Mouse (Mus musculus) heart, adult 9 months (tissue): Measurements from ENCODE around the gene Insl5.

Source experiments
- DNase-seq, 2 experiments: peaks; one replicate each; pipeline ENCODE4 v3.0.0; 2022; ENCODE audit warnings: low spot score in 2 of 2

Gene Insl5

DNA sequence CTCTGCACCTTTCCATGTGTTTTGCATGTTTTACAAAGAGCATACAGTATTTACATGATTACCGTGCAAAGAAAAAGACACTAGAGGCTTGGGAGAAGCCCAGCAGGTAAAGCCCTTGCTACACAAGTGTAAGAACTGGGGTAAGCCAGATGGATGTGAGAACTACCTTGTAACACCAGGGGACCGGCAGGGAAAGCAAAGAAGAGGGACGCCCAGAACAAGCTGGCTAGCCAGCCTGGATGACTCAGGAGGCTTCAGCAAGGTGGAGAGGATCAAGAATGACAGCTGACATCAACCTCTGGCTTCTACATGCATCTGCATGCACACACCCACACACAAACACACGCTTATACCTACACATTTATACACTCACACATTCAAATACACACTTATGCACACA is 36.6 kb downstream of the Insl5 start:
- no peak for DNase-seq

DNA sequence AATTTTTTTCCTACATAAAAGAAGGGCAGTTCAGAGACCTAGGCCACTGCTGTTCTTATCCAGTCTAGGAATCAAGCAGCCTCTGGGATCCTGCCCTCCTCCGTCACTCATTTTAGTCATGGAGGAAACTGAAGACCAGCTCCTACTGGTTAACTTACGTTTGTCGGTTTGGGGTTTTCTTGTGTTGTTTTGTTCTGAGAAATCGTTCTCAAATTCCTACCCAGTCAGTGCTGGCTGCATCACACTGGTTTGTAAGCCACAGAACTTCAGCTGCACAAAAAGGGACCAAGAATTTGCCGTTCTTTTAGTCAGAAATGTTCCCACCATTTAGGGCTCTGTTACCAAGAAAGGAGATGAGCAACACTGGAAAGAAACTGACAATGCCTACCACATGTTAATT is 37.3 kb downstream of the Insl5 start:
- no peak for DNase-seq

DNA sequence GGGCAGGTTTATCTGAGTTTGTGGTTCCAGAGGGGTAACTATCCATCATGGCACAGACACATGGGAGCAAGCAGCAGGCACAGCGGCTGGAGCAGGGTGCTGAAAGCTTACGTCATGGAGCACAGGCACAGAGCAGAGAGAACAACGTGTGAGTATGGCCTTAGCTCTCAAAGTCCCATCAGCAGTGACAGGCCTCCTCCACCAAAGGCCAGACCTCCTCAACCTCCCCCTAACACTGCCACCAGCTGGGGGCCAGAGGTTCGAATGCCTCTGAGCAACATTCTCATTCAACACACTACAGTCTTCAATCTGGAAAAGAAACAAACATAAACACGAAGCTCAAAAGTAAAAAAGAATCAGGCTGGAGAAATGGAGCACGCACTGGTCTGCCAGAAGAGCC is 38.1 kb downstream of the Insl5 start:
- no peak for DNase-seq

- DNase-seq = no peak
These were observed 38.9 kb downstream of the Insl5 start for GRCm38 (mm10) chr4:102987756-102988155.

DNA sequence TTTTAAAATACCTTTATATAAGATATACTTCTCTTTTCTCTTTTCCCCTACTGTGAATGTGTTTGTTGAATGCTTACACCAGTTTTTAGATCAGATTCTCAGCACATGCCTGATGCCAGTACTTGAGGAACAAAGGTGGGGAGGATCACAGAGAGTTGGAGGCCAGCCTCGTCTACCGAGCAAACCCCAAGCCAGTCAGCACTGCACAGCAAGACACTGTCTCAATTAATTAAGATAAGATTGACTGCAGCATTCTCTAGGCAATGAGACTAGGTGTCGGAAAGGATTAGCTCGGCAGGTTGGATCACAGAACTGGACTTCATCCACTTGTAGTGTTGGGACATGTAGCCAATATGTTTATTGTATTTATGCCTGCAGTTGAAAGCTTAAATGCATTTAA is 39.3 kb downstream of the Insl5 start:
- DNase-seq = no peak

DNA sequence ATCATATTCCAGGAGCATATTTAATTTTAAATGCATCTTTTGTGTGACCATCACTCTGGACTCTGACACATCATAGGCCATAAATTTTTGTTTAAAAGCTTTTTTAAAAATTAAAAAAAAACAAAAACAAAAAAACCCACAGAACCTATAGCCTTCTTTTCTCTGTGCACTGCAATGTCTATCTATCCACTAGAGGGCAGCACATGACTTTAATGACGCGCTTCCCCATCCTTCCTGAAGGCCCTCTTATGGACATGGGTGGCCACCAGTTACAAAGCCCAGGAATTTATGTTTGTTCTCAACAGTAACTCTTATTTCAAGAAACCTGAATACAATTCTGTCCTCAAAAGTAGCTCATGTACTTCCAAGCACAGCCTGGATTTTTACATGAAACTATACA is 39.7 kb downstream of the Insl5 start:
- DNase-seq = peak; percentile 13 to 25

DNA sequence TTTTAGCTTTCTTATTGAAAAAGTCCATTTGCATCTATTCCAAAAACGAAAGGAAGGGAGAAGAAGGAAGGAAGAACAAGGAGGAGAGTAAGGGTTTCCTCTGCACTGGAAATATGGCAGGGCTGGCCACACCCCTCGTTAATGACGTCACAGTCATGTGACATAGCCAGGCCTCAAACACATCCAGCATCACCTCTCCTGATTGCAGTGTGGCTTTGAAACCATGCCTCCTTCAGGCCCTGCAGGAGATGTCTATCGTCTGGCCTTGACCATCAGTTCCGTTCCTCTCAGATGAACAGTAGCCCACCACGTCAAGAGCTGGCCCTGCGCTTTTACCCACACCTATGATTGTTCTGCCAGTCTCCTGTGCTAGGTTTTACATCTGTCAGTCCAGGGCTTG is 40.5 kb downstream of the Insl5 start:
- no peak for DNase-seq

- DNase-seq = no peak
These were observed 44.9 kb downstream of the Insl5 start for GRCm38 (mm10) chr4:102981709-102982108.

DNA sequence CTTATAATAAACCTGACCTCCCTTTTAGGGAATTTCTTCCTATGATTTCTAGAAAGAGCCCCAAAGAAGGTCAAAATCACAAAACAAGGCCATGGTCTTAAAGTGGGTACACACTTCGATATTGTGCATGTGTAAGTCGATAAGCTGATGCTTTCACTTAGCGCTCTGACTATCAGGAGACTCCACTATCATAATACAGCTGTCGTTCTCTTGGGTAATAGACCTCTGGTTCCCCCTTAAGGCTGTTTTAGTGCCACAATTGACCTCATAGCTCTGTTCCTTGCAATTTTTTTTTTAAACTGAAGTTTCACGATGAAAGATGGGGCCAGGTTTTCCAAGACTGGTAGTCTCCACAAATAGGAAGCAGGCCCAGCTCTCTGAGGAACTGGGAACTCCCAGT is 47.3 kb downstream of the Insl5 start:
- no peak for DNase-seq

DNA sequence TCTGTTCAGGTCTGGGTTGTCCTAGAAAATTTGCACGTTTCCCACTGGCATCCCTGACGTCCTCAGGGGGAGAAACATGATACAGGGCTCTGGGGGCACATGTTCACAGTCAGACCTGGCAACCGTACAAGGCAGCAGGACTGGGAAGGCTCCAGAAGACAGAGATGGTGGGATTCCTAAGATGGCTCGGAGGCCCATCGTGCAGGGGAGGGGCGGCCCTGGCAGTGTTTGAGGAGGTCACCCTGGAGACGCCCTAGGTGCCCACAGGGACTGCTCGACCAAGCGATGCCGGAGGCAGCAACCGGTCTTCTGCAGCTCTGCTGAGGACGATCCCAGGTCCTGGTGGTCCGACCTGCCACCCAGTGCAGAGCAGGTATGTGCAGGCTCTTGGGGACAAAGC is 48.2 kb downstream of the Insl5 start, which contains the start of gene Tctex1d1:
Gene Tctex1d1 (plus strand): TSS at position 167 of the 400 bp plus-strand sequence.
- peak in 1 of 2 experiments; percentile 2 for DNase-seq

DNA sequence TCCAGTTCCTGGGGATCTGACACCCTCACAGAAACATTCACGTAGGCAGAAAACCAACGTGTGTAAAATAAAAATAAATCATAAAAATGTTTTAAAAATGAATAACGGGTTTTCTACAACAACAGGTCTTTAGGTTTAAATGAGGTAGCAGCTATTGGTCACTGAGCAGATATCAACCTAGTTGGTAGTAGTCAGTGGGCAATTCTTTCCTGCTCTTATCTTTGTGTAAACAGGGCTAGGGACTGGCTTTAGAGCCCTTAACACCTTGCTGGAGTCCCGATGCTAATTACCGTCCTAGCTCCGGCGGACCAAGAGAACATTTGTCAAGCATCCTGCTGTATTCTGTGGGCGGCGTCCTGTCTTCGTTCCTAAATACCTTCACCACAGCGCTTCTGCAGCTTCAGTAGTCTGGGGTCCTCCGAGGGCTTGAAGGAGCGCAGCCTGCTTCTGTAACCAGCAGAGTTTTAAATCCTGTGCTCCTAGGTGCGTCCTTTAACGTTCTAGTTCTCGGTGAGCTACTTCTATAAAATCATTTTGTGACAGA is 48.8 kb downstream of the Insl5 start:
- DNase-seq = no peak

- DNase-seq = no peak
These were observed 50.1 kb downstream of the Insl5 start for GRCm38 (mm10) chr4:102976290-102977275.

- DNase-seq = no peak
These were observed 52.5 kb downstream of the Insl5 start for GRCm38 (mm10) chr4:102974172-102974571.

- DNase-seq = no peak
These were observed 54.6 kb downstream of the Insl5 start for GRCm38 (mm10) chr4:102972071-102972470.

DNA sequence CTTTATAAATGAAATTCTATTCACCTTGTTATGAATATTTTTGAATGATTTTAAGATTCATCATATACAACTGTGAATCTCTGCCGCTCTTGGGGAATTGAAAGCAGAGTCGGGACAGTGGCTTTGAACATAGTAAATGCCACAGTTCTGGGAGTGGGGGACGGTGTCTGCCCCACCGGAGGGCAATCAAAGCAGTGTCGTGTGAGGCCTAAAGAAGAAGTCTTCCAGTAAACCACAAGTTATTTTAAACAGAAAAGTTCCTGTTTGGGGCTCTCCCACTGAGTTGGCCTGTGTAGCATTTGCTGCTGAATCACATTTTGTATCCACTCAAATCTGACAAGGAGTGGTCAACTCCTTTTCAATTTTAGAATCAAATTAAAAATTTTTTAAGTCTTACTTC is 55.5 kb downstream of the Insl5 start:
- DNase-seq = no peak

GRCm38 (mm10) chr4:102969599-102969998 is 57.0 kb downstream of the Insl5 start:
- no peak for DNase-seq
